Mouse (Mus musculus): Measurements from ENCODE around the gene Actr6. TPM values are rescaled to one million over a fixed set of nuclear protein-coding genes. Genes with fewer than 3 reads are reported as not detected.

Actr6 gene
- polyA plus RNA-seq (2012; ENCODE audit: low replicate concordance) = 0.10 and 0.54 TPM in 2 replicates

GRCm38 (mm10) chr10:89732001-89732794 lies at the start of gene Actr6:
Gene Actr6 (minus strand): TSS chr10:89732295.

GRCm38 (mm10) chr10:89744871-89745665 lies 13.0 kb upstream of the Actr6 start, which contains the start of gene Uhrf1bp1l:
Gene Uhrf1bp1l (plus strand): TSS chr10:89744991.

DNA sequence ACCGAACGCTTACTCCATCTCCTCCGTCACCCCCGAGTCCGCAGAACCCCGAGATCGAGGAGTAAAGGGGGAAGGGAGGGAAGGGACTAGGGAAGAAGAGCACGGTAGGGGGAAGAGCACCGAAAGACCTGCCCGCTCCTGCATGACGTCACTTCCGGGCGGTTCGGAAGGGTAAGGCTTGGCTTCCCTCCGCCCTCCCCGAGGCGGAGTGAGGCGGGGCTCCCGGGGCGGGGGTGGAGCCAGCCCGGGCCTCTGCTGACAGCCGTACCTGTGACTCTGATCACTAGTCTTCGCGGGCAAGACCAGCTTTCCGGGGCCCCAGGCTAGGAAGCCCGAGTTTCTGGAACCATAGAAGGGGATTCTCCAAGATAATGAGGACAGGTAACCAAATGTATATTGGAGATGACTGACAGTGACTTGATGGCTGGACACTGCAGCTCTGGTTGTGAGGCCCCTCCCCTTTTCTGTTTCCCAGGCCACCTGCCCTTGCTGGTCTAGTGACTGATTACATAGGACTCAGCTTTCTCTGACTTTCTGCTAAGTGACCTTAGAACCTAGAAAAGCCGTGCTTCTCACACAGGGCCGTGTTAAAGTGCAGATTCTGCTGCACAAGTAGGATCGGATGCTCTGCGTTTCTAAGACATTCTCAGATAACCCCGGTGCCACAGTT lies 45.8 kb downstream of the Actr6 start, which contains the start of gene Scyl2:
Gene Scyl2, minus strand, starts transcription at position 147 of the 670 bp plus-strand sequence.

Other genes starting within 250 kb of the Actr6 start
- gene Nr1h4, start 198.7 kb downstream of the Actr6 start, polyA plus RNA-seq (2012; ENCODE audit: low replicate concordance) = not detected in 2 replicates
- not detected in 2 replicates for gene Slc17a8, start 111.0 kb downstream of the Actr6 start, polyA plus RNA-seq (2012; ENCODE audit: low replicate concordance)
- 5.0 and 19.9 TPM in 2 replicates for gene Scyl2, start 46.0 kb downstream of the Actr6 start, polyA plus RNA-seq (2012; ENCODE audit: low replicate concordance)
- 1.7 and 4.2 TPM in 2 replicates for gene Uhrf1bp1l, start 12.7 kb upstream of the Actr6 start, polyA plus RNA-seq (2012; ENCODE audit: low replicate concordance)
- gene Anks1b, start 141.2 kb upstream of the Actr6 start, polyA plus RNA-seq (2012; ENCODE audit: low replicate concordance) = 0.44 TPM in 1 of 2 replicates, not detected in the other